Mouse (Mus musculus) frontal cortex, adult (tissue): ENCODE results near the gene Agbl1.

Experiments
- ATAC-seq: cut with Nextera tagmentation; 2 replicates; pipeline ENCODE4 v1.9.2; 2017; ENCODE audit warnings: mild to moderate bottlenecking, moderate library complexity, mixed read lengths; ENCODE audit not compliant: low TSS enrichment

Gene Agbl1

DNA sequence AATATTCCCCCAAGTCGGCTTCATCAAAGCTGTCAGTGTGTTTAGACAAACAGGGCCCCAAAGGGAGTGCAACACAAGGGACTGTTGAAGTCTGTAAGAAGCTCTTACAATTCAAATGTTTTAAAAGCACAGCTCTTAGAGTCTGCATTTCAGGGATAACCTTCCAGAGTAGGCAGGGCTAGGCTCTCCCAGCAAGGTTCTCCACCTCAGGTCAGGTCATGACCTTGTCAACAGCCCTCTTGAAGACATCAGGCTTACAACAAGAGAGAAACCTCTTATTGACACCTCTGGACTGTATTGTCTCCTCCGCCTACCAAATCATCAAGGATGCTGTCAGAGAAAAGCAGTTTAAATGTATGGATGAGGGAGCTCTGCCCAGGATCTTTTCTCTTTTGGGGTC is 692.0 kb downstream of the Agbl1 start:
- ATAC-seq: no peak

DNA sequence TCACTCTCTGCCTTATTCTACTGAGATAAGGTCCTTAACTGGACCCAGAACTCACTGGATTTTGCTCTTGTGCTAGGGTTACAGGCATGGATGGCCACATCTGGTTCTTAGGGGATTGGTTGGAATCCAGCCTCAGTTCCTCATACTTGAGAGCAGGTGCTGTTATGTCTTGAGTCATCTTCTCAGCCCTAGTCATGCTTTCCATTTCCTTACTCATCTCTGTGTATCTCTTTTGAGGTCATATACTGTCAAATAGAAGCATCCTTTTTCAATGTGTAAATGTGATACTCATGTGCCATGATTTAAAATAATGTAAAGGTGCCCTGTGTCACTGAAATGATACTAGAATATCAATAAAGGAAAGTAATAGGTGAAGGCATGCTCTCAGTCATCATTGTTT is 705.5 kb downstream of the Agbl1 start:
- ATAC-seq: no peak

DNA sequence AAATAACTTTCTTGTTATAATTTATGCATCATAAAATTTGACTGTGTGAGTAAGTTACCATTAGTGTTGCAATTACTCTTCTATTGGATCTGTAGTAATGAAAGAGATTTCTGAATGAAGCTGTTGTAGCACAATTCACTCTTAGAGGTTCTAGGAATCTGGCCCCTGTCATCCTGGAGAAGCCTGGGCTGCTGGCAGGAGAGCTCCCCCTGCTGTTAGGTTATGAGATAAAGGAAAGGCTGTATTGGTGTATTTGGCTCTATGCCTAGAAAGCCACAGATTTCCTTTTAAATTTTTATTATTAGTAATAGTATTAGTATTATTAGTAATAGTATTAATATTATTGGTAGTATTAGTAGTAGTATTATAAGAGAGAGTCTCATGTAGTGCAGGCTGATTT is 711.8 kb downstream of the Agbl1 start:
- ATAC-seq: 0 out of 2 replicates have a peak, but pooled peaks have one; percentile 67

DNA sequence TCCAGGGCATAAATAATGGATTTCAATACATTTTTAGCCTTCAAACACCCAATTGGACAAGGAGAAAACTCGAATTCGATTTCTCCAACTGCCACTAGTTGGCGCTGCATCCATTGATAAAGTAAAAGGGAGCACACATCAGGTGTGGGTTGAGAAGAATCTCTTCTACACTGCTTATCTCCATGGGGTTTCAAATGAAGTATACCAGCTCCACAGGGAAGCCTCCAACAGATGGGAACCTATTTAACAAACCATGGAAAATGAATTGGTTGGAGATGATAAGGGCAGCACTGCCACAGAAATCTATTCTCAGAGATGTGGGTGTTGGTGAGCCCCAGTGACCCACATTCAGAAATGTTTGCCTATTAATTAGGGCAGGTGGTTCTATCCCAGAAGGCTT is 741.6 kb downstream of the Agbl1 start:
- peak; percentile 47; the same call in 1 of the 2 replicates for ATAC-seq

DNA sequence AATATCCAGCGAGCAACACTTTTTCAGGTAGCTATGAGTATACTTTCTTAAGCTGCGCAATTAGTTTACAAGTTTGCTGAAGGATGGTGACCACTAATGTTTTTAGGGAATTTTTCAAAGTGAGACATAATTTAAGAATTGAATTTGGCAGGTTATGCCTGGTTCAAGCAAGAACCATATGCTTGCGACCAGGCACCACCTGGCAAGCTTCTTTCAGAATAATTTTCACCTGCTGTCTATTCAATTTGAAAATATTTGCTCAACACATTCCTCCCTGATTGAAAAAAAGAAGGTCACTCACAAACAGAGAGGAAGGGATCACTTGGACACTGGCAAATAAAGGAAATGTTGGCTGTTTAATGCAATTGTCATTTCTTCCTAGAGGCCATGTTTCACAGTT is 779.9 kb downstream of the Agbl1 start:
- ATAC-seq: no peak

DNA sequence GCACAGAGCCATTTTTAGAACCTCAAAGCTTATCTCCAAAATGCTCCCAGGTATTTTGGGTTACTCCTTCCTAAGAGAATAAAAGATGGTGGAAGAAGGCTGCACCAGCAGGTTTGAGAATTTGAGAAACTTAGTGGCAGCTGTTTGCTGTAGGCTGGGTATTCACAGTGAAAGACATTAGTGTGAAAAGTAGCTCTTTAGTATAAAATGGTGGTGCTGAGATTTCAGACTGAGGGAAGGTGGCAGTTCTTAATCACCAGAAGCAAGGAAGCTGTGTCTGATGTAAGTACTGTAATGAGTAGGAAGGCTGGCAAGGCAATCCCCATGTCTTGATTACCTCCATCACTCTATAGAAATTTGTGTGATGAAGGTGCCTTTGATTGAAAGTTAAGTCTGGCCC is 799.3 kb downstream of the Agbl1 start:
- peak; percentile 69 for ATAC-seq

DNA sequence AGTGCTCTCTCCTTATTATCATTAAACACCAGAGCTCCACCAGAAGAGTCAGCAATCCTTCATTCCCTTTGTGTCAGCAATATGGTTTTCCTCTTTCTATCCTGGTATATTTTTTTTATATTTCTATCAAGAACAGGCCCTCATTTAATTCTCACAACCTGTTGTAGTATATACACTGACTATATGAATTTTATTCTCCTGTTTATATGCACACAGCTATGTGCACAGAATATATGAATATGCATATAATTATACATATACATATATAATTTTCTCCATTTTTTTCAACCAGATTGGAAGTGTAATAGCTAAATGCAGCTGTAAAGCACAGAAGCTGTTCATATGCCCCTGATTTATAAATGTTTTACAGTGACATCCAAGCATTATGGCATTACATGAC is 846.3 kb downstream of the Agbl1 start:
- no peak for ATAC-seq

DNA sequence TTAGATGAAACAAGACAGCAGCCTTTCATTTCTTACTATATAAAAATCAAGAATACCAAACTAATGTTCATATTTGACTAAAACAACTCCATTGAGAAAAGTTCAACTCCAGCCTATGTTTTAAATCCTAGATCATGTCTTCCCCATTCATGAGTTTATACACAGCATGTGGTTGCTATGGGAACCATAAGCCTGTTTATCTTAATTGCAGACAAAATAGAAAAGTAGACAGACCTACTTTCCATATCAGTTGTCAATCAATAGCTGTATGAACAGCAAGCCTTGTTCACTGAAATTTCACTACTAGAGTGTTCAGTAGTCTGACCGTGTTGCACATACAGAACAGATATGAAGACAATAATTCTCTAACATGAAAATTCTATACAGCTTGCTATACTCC is 857.6 kb downstream of the Agbl1 start:
- no peak for ATAC-seq

DNA sequence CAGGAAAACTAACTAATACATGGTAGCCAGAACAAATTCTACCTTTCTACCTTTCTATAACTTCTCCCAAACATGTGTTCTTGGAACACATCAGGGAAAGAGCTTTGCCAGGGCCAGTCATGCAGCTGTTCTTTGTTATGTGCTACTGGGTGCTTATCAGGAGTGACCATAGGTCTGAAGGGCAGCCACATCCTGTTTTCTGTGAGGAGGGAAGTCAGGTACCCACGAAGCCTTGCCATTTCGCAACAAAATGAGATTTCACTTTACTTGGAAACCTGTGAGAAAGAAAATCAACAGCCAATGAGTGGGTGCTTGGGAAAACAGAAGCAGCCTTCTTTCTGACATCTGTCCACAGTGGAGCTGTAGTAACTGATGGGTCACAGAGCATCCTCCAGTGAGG is 865.5 kb downstream of the Agbl1 start:
- ATAC-seq: no peak

DNA sequence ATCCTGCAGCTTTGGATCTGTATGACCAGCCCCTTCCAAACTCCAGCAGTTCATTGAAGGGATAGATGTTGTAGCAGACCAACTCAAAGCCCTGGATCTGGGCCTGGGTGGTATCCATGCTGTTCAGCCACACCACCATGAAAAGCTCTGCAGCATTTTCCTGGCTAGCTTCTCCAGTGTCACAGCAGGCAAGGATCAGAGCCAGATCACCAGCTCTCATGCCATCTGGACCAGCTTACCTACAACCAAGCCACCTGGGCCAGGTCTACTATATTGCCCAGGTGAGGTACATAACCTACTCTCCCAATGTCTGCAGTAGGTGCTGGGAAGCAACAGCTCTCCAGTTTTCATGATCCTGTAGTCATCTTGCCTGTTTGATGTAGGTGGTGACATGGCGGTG is 884.3 kb downstream of the Agbl1 start:
- no peak for ATAC-seq

DNA sequence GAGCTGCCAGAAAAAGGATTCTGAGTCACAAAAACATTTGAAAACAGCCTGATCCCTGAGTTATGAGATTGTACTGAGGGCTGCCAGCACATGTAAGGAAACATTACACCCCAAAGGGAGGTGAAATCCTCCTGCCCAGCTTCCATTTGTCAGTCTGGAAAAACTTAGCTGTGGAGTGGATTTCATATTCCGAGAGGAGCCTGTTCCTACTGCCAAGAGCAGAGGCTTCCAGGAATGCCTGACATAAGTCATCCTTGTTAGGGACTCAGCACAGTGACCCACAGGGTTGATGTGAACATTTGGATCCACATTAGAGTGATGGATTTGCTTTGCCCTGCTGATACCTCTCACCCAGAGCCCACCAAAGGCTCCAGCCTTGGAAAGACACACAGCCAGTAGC is 899.4 kb downstream of the Agbl1 start:
- peak; percentile 58 for ATAC-seq

DNA sequence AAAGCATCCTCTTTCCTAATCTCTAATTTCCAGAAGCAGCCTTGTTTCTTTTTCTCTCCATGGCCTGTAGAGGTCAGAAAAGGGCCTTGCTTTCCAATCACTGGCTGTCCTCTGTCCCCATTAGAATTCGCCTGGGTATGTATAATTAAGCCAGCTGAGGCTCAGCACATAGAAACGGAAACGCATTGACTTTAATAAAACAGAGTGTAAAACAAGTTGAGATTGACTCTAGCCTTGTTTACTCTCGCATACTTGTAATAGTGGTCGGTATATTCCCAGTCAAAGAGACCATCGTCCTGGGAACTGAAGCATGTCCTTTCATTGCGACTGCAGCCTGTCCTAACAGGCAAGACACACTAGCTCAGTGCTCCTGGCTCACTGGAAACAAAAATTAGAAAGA is 902.3 kb downstream of the Agbl1 start:
- ATAC-seq: peak; percentile 77; the same call in 1 of the 2 replicates

DNA sequence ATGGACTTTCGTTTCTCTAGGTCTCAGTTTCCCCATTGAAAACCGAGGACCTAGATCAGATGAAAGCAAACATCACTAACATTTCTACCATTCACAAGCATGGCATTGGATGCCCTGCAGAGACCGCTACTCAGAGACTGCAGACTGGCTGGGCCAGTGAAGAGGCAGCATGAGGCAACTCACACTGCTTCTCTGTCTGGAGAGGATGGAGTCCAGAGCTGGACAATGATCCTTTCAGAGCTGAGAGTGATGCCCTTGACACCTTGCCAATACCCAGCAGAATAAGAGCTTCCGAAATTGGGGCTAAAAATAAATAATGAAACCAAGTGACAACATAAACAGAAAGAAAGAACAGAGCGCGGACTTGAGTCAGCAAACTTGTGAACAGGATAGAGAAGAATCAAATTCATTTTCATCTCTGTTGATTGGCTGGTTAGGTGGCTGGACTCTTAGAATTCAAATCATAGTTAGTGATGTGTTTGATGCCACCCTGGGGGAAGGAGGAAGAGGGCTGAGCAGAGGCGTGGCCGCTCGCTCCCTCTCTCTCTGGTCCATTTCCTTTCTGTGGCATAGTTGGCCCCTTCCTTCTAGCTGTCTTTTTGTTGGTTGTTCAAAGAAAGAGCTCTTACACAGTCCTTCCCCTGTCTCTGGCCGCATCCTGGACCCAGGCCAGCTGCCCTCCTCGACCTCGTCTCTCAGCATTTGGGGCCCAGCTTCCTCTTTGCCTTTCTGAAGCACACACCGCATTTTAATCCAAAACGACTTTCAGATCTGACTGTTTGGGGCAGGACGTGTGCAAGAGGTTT is 903.1 kb downstream of the Agbl1 start:
- ATAC-seq: peak; percentile 86

DNA sequence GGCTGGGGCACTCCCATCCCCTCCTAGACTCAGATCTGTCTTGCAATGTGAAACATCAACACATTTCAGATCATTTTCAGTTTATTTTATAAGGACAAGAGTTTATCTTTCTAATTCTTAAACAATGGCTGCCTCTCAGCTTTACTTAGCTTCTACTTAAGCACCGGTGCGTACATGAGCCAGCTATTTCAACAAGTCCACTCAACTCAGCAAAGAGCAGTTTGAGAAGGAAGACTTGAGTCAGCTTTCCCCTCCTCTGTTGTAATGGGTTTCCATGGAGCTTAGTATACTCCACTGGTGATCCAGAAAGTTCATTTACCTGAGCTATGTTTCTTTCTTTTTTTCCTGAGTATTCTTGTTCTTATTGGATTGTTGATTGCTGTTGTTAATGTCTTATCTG is 905.2 kb downstream of the Agbl1 start:
- no peak for ATAC-seq

DNA sequence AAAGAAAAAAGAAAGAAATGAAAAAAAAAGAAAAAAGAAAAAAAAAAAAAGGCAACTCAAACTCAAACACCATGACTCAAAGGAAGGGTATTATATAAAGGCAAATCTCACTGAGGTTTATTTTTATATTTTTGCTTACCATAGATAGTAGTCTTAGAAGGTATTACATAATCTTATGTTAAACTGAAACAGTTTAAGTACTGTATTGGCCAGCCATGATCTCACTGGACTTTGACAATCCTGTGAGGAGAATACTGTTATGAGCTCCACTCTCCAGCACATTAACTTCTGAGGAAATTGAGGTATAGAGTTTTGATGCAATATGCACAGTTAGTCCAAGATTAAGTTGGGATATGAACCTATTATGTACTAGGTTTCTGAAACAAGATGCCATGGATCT is 909.0 kb downstream of the Agbl1 start:
- peak; percentile 93 for ATAC-seq

DNA sequence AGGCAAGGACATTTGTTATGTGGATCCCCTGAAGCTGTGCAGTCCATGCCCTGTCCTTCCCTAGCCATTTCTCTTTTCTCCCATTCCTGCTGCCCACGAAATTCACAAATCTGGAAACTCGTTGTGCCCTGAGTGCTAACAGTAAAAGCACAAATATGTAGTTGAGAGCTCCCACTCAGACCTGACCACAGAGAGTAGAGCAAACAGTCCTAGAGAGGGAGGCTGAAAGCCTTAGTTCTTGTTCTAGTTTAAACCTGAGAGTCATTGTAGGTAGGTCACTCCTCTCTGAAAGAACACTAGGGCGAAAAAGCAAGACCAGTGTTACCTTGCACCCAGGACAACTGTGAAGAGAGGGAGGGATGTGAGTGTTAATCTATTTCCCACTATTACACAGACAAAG is 917.8 kb downstream of the Agbl1 start:
- ATAC-seq: no peak

DNA sequence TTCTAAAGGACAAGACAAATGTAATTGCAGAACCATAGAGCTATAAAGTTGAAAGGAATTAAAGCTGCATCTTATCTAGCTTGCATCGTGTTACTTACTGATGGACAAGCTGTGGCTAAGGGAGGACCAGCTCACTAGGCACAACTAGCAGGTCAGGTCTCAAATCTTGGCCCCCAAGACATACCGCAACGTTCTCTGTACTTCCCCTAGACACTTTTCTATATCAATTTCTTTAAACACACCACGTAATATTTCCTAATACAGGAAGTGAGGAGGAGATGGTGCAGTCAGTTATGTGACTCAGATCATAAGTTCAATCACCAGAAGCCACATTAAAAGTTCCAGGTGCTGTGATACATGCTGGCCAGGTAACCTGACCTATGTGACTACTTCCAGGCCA is 919.1 kb downstream of the Agbl1 start:
- ATAC-seq: no peak

DNA sequence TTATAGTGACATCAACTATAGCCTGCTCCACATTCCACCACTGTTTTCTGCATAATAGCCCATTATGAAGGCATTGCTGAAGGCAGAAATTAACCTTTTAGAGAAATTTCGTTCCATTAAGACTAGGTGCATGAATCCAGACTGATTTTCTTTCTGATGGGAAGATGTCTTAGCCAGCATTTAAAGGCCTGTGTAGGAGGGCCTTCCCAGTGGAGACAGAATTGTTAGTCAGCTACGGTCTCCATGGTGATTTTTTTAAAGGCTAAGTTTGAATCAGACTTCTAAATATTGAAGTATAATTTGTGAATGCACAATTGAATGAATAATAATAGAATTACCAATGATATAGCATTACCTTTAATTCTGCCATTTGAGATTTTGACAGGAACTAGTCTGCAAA is 920.2 kb downstream of the Agbl1 start:
- ATAC-seq: peak; percentile 85

DNA sequence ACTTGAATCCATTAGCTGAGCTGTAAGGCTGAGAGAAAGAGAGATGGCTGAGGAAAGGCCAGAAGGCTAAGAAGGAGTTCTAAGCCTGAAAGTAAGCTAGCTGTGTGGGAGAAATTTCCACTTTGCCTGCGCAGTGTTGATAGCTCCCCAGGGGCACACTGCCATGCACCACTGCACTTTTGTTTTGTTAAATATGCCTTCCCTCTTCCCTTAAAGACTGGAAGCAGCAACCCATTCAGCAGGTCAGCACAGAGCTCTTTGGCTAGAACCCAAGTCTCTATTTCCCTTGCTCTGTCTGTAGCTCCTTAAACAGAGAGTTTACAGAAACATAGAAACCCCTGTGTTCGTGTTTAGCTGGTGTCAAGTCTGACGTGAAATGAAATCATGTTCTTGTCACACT is 922.7 kb downstream of the Agbl1 start:
- ATAC-seq: no peak

DNA sequence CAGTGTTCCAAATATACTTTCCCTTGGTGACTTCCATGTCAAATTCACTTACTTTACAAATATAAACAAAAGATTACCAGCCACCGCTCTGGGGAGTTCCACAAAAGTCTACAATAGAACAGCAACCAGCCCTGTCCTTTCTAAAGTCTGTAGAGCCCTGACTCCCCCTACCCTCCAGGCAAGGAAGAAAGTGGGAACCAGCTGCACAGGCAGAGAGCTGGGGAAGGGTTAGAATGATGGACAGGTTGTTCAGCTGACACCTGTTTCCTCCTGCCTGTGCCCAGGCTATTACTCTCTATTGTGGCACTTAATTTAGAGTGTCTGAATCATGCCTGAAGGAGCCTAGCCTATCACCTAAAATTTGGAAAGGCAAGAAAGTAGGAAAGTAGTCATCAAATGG is 923.2 kb downstream of the Agbl1 start:
- no peak for ATAC-seq

DNA sequence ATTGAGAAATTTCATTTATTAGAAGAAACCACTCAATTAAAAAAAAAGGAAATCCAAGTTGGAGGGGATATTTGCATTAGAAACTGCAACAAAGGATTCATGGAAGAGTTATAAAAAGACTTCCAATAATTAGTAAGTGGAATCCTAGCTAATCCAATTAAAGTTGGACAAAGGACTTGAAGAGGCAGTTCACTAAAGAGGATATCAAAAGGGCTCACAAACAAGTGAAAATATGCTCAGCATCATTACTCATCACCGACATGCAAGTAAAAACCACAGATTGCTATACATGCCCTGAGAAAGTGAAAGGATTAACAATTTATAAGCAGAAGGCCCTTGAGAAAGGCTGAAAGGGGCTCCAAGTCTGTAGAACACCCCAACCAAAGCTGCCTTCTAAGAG is 935.2 kb downstream of the Agbl1 start:
- no peak for ATAC-seq
